Mouse (Mus musculus): ENCODE data around the gene Cisd1. TPM values are rescaled to one million over a fixed set of nuclear protein-coding genes. Genes with fewer than 3 reads are reported as not detected.

Gene Cisd1
- total RNA-seq, 2 experiments from 2014 or later: 47.8 to 55.9 TPM

GRCm38 (mm10) chr10:71328382-71328781 lies 16.4 kb downstream of the Cisd1 start:
- no peak for DNase-seq (ENCODE audit: low spot score in 2 of 2)

GRCm38 (mm10) chr10:71327386-71327785 lies 17.4 kb downstream of the Cisd1 start:
- no peak for DNase-seq (ENCODE audit: low spot score in 2 of 2)

- DNase-seq (ENCODE audit: low spot score in 2 of 2): peak in 1 of 2 experiments; percentile 54
Observed at GRCm38 (mm10) chr10:71326789-71327188, 18.0 kb downstream of the Cisd1 start.

GRCm38 (mm10) chr10:71326123-71326522 lies 18.6 kb downstream of the Cisd1 start:
- no peak for DNase-seq (ENCODE audit: low spot score in 2 of 2)

GRCm38 (mm10) chr10:71323669-71324068 lies 21.1 kb downstream of the Cisd1 start:
- DNase-seq (ENCODE audit: low spot score in 2 of 2): no peak

GRCm38 (mm10) chr10:71316497-71316896 lies 28.3 kb downstream of the Cisd1 start:
- DNase-seq (ENCODE audit: low spot score in 2 of 2): no peak

- no peak for DNase-seq (ENCODE audit: low spot score in 2 of 2)
Observed at GRCm38 (mm10) chr10:71316056-71316455, 28.7 kb downstream of the Cisd1 start.

GRCm38 (mm10) chr10:71314596-71314995 lies 30.2 kb downstream of the Cisd1 start:
- no peak for DNase-seq (ENCODE audit: low spot score in 2 of 2)

- no peak for DNase-seq (ENCODE audit: low spot score in 2 of 2)
Observed at GRCm38 (mm10) chr10:71310288-71310687, 34.5 kb downstream of the Cisd1 start.

GRCm38 (mm10) chr10:71308199-71308598 lies 36.6 kb downstream of the Cisd1 start:
- DNase-seq (ENCODE audit: low spot score in 2 of 2): no peak

GRCm38 (mm10) chr10:71306759-71307158 lies 38.0 kb downstream of the Cisd1 start:
- DNase-seq (ENCODE audit: low spot score in 2 of 2): no peak

GRCm38 (mm10) chr10:71306190-71306589 lies 38.6 kb downstream of the Cisd1 start:
- no peak for DNase-seq (ENCODE audit: low spot score in 2 of 2)

GRCm38 (mm10) chr10:71302490-71302889 lies 42.3 kb downstream of the Cisd1 start:
- no peak for DNase-seq (ENCODE audit: low spot score in 2 of 2)

GRCm38 (mm10) chr10:71300161-71300560 lies 44.6 kb downstream of the Cisd1 start:
- no peak for DNase-seq (ENCODE audit: low spot score in 2 of 2)

GRCm38 (mm10) chr10:71293245-71293644 lies 51.5 kb downstream of the Cisd1 start:
- DNase-seq (ENCODE audit: low spot score in 2 of 2): no peak

- DNase-seq (ENCODE audit: low spot score in 2 of 2): no peak
Observed at GRCm38 (mm10) chr10:71292254-71292653, 52.5 kb downstream of the Cisd1 start.

GRCm38 (mm10) chr10:71291801-71292200 lies 53.0 kb downstream of the Cisd1 start:
- no peak for DNase-seq (ENCODE audit: low spot score in 2 of 2)

- DNase-seq (ENCODE audit: low spot score in 2 of 2): no peak
Observed at GRCm38 (mm10) chr10:71291179-71291661, 53.5 kb downstream of the Cisd1 start.

GRCm38 (mm10) chr10:71285126-71285580 lies 59.6 kb downstream of the Cisd1 start, which contains the start of gene Ube2d1:
Gene Ube2d1, minus strand, starts transcription at chr10:71285262.
- peak; percentile 61 to 80 for DNase-seq (ENCODE audit: low spot score in 2 of 2)

- DNase-seq (ENCODE audit: low spot score in 2 of 2): peak in 1 of 2 experiments; percentile 22
Observed at GRCm38 (mm10) chr10:71284511-71285125, 60.1 kb downstream of the Cisd1 start.

- no peak for DNase-seq (ENCODE audit: low spot score in 2 of 2)
Observed at GRCm38 (mm10) chr10:71284131-71284510, 60.6 kb downstream of the Cisd1 start.

All from adrenal gland, postnatal 4 days (tissue).